Mouse (Mus musculus) 3T3-L1 (cell line): ENCODE measurements at regions not wholly inside any gene's neighbourhood (a gene's known extent, or its start where the extent isn't known, plus 50 kb on each side); places are given as distances from the start of the nearest gene placed in this dataset.

Source experiments
- DNase-seq: peaks from one replicate; pipeline ENCODE4 v3.0.0-alpha.2; 2015; ENCODE audit warnings: low read depth, low spot score

DNA sequence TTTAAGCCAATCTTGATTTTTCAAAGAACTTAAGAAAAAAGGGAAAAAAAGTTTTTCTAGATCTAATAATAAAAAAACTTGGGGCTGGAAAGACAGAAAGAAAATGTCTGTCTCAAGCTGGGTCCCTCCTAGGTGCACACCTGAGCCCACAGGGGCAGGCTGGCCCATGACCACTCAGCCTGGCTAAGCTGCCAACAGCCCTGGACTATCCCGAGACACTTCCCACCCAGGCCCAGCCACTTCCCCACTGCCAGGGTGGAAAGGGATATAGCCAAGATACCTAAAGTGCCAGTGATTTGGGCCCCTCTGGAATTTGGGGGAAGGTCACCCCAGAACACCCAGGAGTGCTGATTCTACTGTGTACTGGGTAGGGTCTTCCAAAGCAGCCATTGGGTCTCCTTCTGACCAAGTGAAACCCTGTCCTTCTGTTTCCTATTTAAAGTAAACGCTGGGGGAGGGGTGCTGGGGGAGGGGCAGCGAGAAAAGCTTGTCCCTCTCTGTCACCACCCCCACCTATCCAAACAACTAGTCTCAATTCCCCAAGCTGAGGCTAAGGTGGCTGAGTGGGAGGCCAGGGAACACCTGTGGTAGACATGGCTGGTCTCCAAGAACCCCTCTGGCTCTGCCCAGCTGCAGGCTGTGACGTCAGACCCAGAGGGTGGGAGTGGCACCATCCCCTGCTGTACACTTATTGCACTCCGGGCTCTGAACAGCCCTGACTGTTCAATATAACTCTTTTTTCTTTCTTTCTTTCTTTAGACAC, 62.6 kb downstream of the Mcfd2 start:
- DNase-seq: peak; percentile 49

- peak; percentile 99 for DNase-seq
These were observed 63.2 kb downstream of the Mcfd2 start for GRCm38 (mm10) chr17:87202490-87202889.

DNA sequence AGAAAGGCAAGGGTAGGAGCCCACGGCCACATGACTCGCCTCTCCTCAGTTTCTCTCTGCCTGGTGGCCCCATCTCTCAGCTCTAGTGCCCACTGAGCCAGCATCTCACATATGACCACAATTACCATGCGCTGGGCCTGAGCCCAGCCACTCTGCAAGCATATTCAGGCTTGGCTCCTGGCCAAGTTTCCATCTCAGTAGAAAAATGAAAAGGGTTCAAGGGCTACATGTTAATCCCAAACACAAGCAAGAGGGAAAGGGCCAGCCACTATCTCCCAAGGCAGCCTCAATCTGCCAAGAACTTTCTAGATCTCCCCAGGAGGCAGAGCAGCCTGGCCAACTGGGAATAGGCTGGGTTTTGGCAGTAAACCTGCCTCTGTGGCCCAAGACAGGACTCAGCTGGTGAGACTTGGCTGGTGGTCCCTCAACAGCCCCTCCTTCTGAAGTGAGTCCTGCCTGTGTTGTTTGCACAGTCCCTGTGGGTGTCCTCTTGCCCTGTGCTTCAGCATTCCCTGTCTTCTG, 65.0 kb downstream of the Mcfd2 start:
- DNase-seq: peak; percentile 94

GRCm38 (mm10) chr17:87200134-87200533, 65.6 kb downstream of the Mcfd2 start:
- peak; percentile 48 for DNase-seq

- DNase-seq: peak; percentile 40
These were observed 66.6 kb downstream of the Mcfd2 start for GRCm38 (mm10) chr17:87199134-87199533.

DNA sequence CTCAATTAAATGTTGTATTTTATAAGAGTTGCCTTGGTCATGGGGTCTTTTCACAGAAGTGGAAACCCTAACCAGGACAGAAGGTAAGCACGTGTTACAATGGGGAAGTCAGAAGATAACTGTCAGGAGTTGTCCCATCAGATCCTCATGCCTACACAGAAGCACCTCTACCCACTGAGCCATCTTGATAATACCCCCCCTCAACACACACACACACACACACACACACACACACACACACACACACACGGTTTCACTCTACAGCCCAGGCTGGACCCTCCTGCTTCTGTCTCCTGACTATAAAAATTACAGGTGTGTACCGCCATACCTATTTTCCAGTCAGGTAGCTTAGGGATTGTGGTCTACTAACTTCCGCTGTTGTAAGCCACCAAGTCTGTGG, 68.3 kb downstream of the Mcfd2 start:
- DNase-seq: no peak

DNA sequence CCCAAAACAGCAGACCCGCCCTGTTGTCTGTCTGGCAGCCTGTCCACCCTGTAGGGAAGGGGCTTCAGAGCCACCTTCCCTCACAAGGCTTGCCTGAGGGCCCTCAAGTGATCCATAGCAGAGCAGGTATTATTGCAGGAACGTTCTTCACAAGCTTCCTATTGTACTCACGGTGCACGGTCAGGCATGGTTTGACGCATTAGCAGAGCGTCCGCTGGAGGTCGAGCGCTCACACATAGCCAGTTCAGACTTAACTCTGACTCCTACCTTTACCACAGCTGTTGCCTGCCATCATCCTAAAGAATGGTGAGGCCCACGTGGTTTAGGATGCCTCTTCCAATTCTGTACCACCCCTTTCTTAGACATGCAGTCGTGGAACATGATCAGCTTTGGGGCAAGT, 71.1 kb downstream of the Mcfd2 start:
- no peak for DNase-seq

DNA sequence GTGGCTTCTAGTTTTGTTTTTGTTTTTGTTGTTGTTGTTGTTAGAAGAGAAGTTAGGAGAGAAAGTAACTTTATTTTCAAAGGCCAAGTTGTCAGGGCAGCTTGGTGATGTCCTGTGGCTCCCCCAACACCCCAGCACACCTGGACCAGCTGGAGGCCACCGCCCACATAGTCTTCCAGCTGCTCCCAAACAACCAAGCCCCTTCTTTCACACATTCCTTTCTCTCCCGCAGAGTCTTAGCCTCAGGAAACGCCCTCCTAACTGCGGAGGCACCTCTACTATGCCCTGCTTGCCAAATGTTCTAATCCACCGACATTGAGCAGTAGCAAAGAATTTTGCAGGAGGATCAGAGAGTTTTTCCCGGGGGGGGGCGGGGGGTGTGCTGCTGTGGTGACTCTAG, 72.3 kb downstream of the Mcfd2 start:
- DNase-seq: no peak

GRCm38 (mm10) chr17:87189670-87190069, 76.1 kb downstream of the Mcfd2 start:
- DNase-seq: no peak
